Mouse (Mus musculus) liver, embryonic 14.5 days (tissue): ENCODE data around the gene Myo1a. TPM values are rescaled to one million over a fixed set of nuclear protein-coding genes. Genes with fewer than 3 reads are reported as not detected.
A peak's percentile ranks its signal among the peaks of the same experiment; 100 is the strongest.
"Not testable (repeated sequence)": the region's sequence is repeated elsewhere in the genome, so short reads cannot be mapped to it uniquely, and the experiment has no call there.

Experiments
- ATAC-seq: fragments of 200-750 bp; cut with Nextera tagmentation; 2 replicates; pipeline ENCODE4 v1.8.0; 2017; ENCODE audit warnings: moderate number of reproducible peaks, mild to moderate bottlenecking, moderate library complexity; ENCODE audit not compliant: insufficient read depth
- DNase-seq, 3 experiments: peaks; one replicate each; pipeline ENCODE4 v3.0.0-alpha.2; 2012 to 2013; ENCODE audit warnings: low read depth in 3 of 3, low spot score in 3 of 3
- H3K27ac ChIP-seq: fragments of 300-500 bp; sonication (generic); 2 replicates; pipeline ENCODE4 v1.5.1; 2014; ENCODE audit warnings: moderate library complexity, mild to moderate bottlenecking, control low read depth, inconsistent platforms
- H3K27me3 ChIP-seq: fragments of 300-500 bp; sonication (generic); 2 replicates; pipeline ENCODE4 v1.6.1; 2014; ENCODE audit warnings: mild to moderate bottlenecking, low read length, moderate library complexity; ENCODE audit not compliant: control insufficient read depth, insufficient read depth
- H3K36me3 ChIP-seq: fragments of 300-500 bp; sonication (generic); replicated peaks from 2 replicates; pipeline ENCODE4 v1.6.1; 2014; ENCODE audit warnings: low read depth; ENCODE audit not compliant: control insufficient read depth, insufficient read depth
- H3K4me1 ChIP-seq, 2 experiments: fragments of 200-500 bp in 1 of 2; fragments of 300-500 bp in 1 of 2; sonication (generic) in 1 of 2; replicated peaks; 2 replicates each; pipeline ENCODE4 v1.6.1; 2012 to 2014; ENCODE audit warnings: antibody characterized with exemption in 1 of 2, inconsistent platforms in 1 of 2, low read length in 1 of 2; ENCODE audit not compliant: control insufficient read depth in 2 of 2, insufficient read depth in 2 of 2
- H3K4me2 ChIP-seq: fragments of 300-500 bp; sonication (generic); 2 replicates; pipeline ENCODE4 v1.6.1; 2014; ENCODE audit warnings: low read depth, mild to moderate bottlenecking, control low read depth, moderate library complexity
- H3K4me3 ChIP-seq, 2 experiments: fragments of 200-500 bp in 1 of 2; fragments of 300-500 bp in 1 of 2; sonication (generic) in 1 of 2; 2 replicates each; pipeline ENCODE4 v1.5.1; 2012 to 2014; ENCODE audit warnings: low read depth in 2 of 2, low read length in 2 of 2, mild to moderate bottlenecking in 2 of 2, control low read depth in 1 of 2, inconsistent platforms in 1 of 2, moderate library complexity in 1 of 2; ENCODE audit not compliant: insufficient read depth in 1 of 2
- H3K9ac ChIP-seq: fragments of 300-500 bp; sonication (generic); replicated peaks from 2 replicates; pipeline ENCODE4 v1.6.1; 2014; ENCODE audit warnings: mild to moderate bottlenecking, control low read depth, moderate library complexity
- H3K9me3 ChIP-seq: fragments of 300-500 bp; sonication (generic); 2 replicates; pipeline ENCODE4 v1.6.1; 2016; ENCODE audit warnings: low read length, mixed read lengths; ENCODE audit not compliant: control insufficient read depth
- CTCF ChIP-seq: IDR thresholded peaks from 2 replicates; pipeline ENCODE4 v1.5.1; 2016; ENCODE audit warnings: antibody characterized with exemption, low read depth, control low read depth
- EP300 ChIP-seq: IDR thresholded peaks from 2 replicates; pipeline ENCODE4 v1.6.1; 2016; ENCODE audit warnings: antibody characterized with exemption, low read depth
- WGBS: fragments of 180-500 bp; shearing (Covaris S2); extraction: QIAGEN DNeasy Blood & Tissue Kit; methylation state at CpG from one replicate; pipeline ENCODE4 v1.1.7; 2014; ENCODE audit not compliant: insufficient replicate concordance; 5-methylcytosine and 5-hydroxymethylcytosine counted together
- polyA plus RNA-seq, 2 experiments: library from polyadenylated mRNA; depleted of rRNA in 1 of 2; stranded (reverse) in 1 of 2; unstranded in 1 of 2; fragments of >200 nt; fragmentation: Nextera tagmentation in 1 of 2; extraction: Ambion mirVana in 1 of 2; gene quantifications; 2 replicates each; pipeline versions ENCODE4 v1.2.1 to v1.2.3; 2012 to 2014

The Myo1a gene
- polyA plus RNA-seq, 2 experiments, result 0.06 to 0.30 TPM

DNA sequence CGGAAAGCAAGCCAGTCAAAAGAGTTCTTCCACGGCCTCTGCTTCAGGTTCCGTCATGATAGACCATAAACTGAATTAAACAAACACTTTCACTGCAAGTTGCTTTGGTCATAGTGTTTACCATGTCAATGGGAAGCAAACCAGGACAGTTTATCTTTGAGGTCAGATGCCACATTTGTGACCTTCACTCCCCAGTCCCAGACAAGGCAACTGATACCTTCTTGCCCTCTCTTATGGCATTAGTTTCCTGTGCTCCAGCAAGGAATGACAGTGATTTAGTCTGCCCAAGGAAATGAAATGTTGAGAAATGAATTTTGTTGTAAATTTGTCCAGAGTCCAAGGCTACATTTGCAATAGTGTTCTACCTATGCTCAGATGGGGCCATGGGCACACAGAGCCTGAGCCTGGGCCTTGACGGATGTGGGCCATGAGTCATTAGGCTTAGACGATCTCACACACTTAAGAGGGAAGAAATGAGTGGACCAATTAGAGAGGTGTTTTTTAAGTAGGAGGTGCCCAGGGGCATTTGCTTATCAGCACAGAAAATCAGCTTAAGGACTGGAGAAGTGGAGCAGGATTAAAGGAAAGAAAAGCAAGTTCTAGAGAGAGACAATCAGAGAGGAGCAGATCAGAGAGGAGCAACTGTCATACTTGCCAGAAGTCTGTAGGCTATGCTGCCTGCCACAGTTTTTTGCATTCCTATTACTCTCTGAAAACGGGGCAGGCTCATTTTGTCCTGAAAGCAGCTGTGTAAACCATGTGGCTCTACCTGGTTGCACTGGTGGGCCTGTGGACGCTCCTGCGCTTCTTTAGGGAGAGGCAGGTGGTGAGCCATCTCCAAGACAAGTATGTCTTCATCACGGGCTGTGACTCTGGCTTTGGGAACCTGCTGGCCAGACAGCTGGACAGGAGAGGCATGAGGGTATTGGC, 54.5 kb downstream of the Myo1a start, which contains the start of the genes Rdh1 and Rdh16f1:
Gene Rdh1, plus strand, starts transcription at position 541 of the 930 bp plus-strand sequence.
Gene Rdh16f1, plus strand, starts transcription at position 607 of the 930 bp plus-strand sequence.
- no peaks in the 10 kb centered on the region for H3K9me3 ChIP-seq
- ATAC-seq (peak; percentile 38; the same call in 1 of the 2 replicates), DNase-seq (no peak)
- no peak within 1 kb of the TSS for H3K27ac ChIP-seq
- 55% methylated on average over 9 of the region's 9 CpGs for WGBS
- H3K4me3 ChIP-seq, result no peak within 1 kb of the TSS
- no peak within 1 kb of the TSS for H3K4me2 ChIP-seq
- H3K4me1 ChIP-seq, result peaks cover 10 to 28% of the 10 kb centered on the region in 2 experiments
- H3K36me3 ChIP-seq, result no peaks in the 10 kb centered on the region
- no peak within 1 kb of the TSS for H3K9ac ChIP-seq
- H3K27me3 ChIP-seq, result no peaks in the 10 kb centered on the region
- no peak for TF ChIP-seq EP300

DNA sequence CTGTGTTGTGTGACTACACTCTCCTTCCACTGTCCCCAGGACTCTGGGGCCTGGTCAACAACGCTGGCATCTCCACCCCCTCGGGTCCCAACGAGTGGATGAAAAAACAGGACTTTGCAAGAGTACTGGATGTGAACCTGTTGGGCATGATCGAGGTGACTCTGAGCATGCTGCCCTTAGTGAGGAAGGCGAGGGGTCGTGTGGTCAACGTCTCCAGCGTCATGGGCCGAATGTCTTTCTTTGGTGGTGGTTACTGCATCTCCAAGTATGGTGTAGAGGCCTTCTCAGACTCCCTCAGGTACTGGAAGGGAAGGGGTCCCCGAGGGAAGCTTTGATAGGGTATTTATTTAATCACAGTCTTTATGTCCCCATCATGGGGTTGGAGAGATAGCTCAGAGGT, 58.0 kb downstream of the Myo1a start:
- not testable (repeated sequence) for H3K27me3 ChIP-seq, DNase-seq, ATAC-seq, H3K36me3 ChIP-seq, H3K9ac ChIP-seq, H3K4me2 ChIP-seq, H3K27ac ChIP-seq, H3K9me3 ChIP-seq, H3K4me3 ChIP-seq
- peaks cover 0 to 10% of the 10 kb centered on the region in 2 experiments; a peak in 2 of 4 replicates for H3K4me1 ChIP-seq
- 59% methylated on average over 10 of the region's 10 CpGs for WGBS

DNA sequence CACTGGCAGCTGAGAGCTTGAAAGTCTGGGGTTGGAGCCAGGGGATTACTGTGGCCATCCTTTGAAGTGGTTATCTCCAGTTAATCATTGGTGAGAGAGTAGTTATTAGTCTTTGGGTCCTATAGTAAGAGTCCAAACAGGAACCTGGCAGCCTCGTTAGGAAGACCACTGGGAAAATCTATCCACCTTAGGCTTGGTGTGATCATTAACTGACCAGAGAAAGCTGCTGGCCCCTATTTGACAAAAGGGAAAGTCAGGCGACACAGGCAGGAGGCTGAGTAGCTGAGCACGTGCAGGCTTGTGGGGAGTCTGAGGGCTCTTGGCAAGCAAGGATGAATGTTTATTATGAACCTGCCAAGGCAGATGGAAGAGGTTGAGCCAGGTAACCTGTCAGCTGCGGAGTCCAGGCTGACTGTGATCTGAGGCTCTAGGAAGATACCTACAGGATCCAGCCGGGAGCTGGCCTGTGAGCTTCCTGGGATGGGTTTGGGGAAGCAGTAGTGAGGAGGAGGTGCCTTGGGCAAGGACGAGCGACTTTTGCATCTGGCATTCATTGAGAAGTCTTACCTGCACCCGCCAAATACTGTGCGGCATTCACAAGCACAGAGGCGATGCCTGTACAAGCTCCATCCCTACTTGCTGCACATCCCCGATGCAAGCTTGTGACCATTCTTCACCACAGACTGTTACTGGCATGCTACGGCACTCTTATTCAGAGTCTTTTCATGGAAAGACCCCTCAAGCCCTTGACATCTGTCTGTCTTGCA, 59.1 kb downstream of the Myo1a start:
- WGBS, result 53% methylated on average over 12 of the region's 12 CpGs
- DNase-seq, result no peak
- H3K4me2 ChIP-seq, result no peak overlapping the region

DNA sequence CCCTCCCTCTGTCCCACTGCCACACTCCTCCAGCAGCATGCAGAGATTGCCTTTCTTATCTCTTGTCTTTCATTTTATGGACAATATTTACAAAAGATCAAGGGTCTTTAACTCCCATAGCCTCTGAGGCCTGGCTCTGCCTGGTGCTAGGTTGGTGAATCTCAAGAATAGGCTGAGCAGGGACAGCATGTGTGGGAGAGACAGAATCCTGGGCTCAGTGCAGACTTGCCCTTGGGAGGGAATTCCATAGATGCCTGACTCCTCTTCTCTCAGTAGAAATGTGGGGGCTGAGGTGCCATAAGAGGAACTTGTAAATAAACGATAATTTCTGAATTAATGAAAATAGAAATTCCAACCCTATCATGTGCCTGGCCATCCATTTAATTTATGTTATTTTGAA, 61.6 kb downstream of the Myo1a start:
- Histone ChIP-seq H3K27me3 (no peaks in the 10 kb centered on the region), H3K9me3 (no peaks in the 10 kb centered on the region), H3K27ac (no peak overlapping the region), H3K4me2 (no peak overlapping the region), H3K4me3 (no peak overlapping the region), H3K36me3 (no peaks in the 10 kb centered on the region), H3K9ac (no peak overlapping the region), H3K4me1 (peaks cover 0 to 3% of the 10 kb centered on the region in 2 experiments; a peak in 2 of 4 replicates)
- no peak for ATAC-seq
- no peak for DNase-seq
- TF ChIP-seq CTCF, result no peak
- no peak for TF ChIP-seq EP300
- WGBS, result 63% methylated on average over 1 of the region's 1 CpGs

More for the DNA sequence above, 59.1 kb downstream of the Myo1a start:
- TF ChIP-seq CTCF (no peak), EP300 (no peak)
- peak; percentile 63 for ATAC-seq
- Histone ChIP-seq H3K27ac (no peak overlapping the region), H3K9me3 (no peaks in the 10 kb centered on the region), H3K9ac (no peak overlapping the region), H3K36me3 (no peaks in the 10 kb centered on the region), H3K4me1 (peaks cover 0 to 10% of the 10 kb centered on the region in 2 experiments; a peak in 2 of 4 replicates), H3K4me3 (no peak overlapping the region), H3K27me3 (no peaks in the 10 kb centered on the region)

Other genes with a start within 250 kb of the Myo1a start
- gene Stac3, start 203.5 kb upstream of the Myo1a start, polyA plus RNA-seq (2012; rRNA removed), result 0.16 and 0.37 TPM in 2 replicates
- gene Stac3, start 203.5 kb upstream of the Myo1a start, polyA plus RNA-seq (2014; fragmentation: Nextera tagmentation; extraction: Ambion mirVana), result not detected in 2 replicates
- gene Ndufa4l2, start 190.2 kb upstream of the Myo1a start, polyA plus RNA-seq (2012; rRNA removed), result 2.1 and 3.6 TPM in 2 replicates
- 2.0 and 5.8 TPM in 2 replicates for gene Ndufa4l2, start 190.2 kb upstream of the Myo1a start, polyA plus RNA-seq (2014; fragmentation: Nextera tagmentation; extraction: Ambion mirVana)
- gene Shmt2, start 182.7 kb upstream of the Myo1a start, polyA plus RNA-seq (2012; rRNA removed), result 81.0 and 88.6 TPM in 2 replicates
- 82.7 and 88.2 TPM in 2 replicates for gene Shmt2, start 182.7 kb upstream of the Myo1a start, polyA plus RNA-seq (2014; fragmentation: Nextera tagmentation; extraction: Ambion mirVana)
- not detected in 2 replicates for gene Nxph4, start 170.6 kb upstream of the Myo1a start, polyA plus RNA-seq (2012; rRNA removed)
- gene Nxph4, start 170.6 kb upstream of the Myo1a start, polyA plus RNA-seq (2014; fragmentation: Nextera tagmentation; extraction: Ambion mirVana), result 0.13 TPM in 1 of 2 replicates, not detected in the other
- 14.1 and 18.2 TPM in 2 replicates for gene Lrp1, start 84.0 kb upstream of the Myo1a start, polyA plus RNA-seq (2012; rRNA removed)
- gene Lrp1, start 84.0 kb upstream of the Myo1a start, polyA plus RNA-seq (2014; fragmentation: Nextera tagmentation; extraction: Ambion mirVana), result 13.2 and 16.1 TPM in 2 replicates
- 10.9 TPM in 2 replicates for gene Stat6, start 62.2 kb upstream of the Myo1a start, polyA plus RNA-seq (2012; rRNA removed)
- gene Stat6, start 62.2 kb upstream of the Myo1a start, polyA plus RNA-seq (2014; fragmentation: Nextera tagmentation; extraction: Ambion mirVana), result 10.2 and 12.4 TPM in 2 replicates
- 5.0 and 5.5 TPM in 2 replicates for gene Nemp1, start 38.3 kb upstream of the Myo1a start, polyA plus RNA-seq (2012; rRNA removed)
- gene Nemp1, start 38.3 kb upstream of the Myo1a start, polyA plus RNA-seq (2014; fragmentation: Nextera tagmentation; extraction: Ambion mirVana), result 5.6 and 5.7 TPM in 2 replicates
- gene Nab2, start 36.6 kb upstream of the Myo1a start, polyA plus RNA-seq (2012; rRNA removed), result 4.0 and 4.1 TPM in 2 replicates
- 0.88 and 1.1 TPM in 2 replicates for gene Nab2, start 36.6 kb upstream of the Myo1a start, polyA plus RNA-seq (2014; fragmentation: Nextera tagmentation; extraction: Ambion mirVana)
- gene Tac2, start 19.3 kb downstream of the Myo1a start, polyA plus RNA-seq (2012; rRNA removed), result 20.7 and 27.9 TPM in 2 replicates
- 26.8 and 31.3 TPM in 2 replicates for gene Tac2, start 19.3 kb downstream of the Myo1a start, polyA plus RNA-seq (2014; fragmentation: Nextera tagmentation; extraction: Ambion mirVana)
- gene Zbtb39, start 34.4 kb downstream of the Myo1a start, polyA plus RNA-seq (2012; rRNA removed), result 1.9 and 2.1 TPM in 2 replicates
- gene Zbtb39, start 34.4 kb downstream of the Myo1a start, polyA plus RNA-seq (2014; fragmentation: Nextera tagmentation; extraction: Ambion mirVana), result 0.72 and 0.83 TPM in 2 replicates
- gene Gpr182, start 46.6 kb downstream of the Myo1a start, polyA plus RNA-seq (2012; rRNA removed), result 9.1 and 11.5 TPM in 2 replicates
- 3.7 and 4.3 TPM in 2 replicates for gene Gpr182, start 46.6 kb downstream of the Myo1a start, polyA plus RNA-seq (2014; fragmentation: Nextera tagmentation; extraction: Ambion mirVana)
- gene Rdh1, start 54.6 kb downstream of the Myo1a start, polyA plus RNA-seq (2012; rRNA removed), result 0.15 and 0.18 TPM in 2 replicates
- gene Rdh1, start 54.6 kb downstream of the Myo1a start, polyA plus RNA-seq (2014; fragmentation: Nextera tagmentation; extraction: Ambion mirVana), result 0.09 and 0.17 TPM in 2 replicates
- 0.03 and 0.06 TPM in 2 replicates for gene Rdh16f1, start 54.6 kb downstream of the Myo1a start, polyA plus RNA-seq (2012; rRNA removed)
- 0.11 TPM in 1 of 2 replicates, not detected in the other for gene Rdh16f1, start 54.6 kb downstream of the Myo1a start, polyA plus RNA-seq (2014; fragmentation: Nextera tagmentation; extraction: Ambion mirVana)
- 0.07 TPM in 1 of 2 replicates, not detected in the other for gene Rdh9, start 71.2 kb downstream of the Myo1a start, polyA plus RNA-seq (2012; rRNA removed)
- not detected in 2 replicates for gene Rdh9, start 71.2 kb downstream of the Myo1a start, polyA plus RNA-seq (2014; fragmentation: Nextera tagmentation; extraction: Ambion mirVana)
- 0.03 TPM in 1 of 2 replicates, not detected in the other for gene Rdh16, start 96.0 kb downstream of the Myo1a start, polyA plus RNA-seq (2012; rRNA removed)
- not detected in 2 replicates for gene Rdh16, start 96.0 kb downstream of the Myo1a start, polyA plus RNA-seq (2014; fragmentation: Nextera tagmentation; extraction: Ambion mirVana)
- 0.03 and 0.06 TPM in 2 replicates for gene Rdh19, start 144.8 kb downstream of the Myo1a start, polyA plus RNA-seq (2012; rRNA removed)
- gene Rdh19, start 144.8 kb downstream of the Myo1a start, polyA plus RNA-seq (2014; fragmentation: Nextera tagmentation; extraction: Ambion mirVana), result not detected in 2 replicates
- 0.09 and 0.28 TPM in 2 replicates for gene Rdh16f2, start 161.3 kb downstream of the Myo1a start, polyA plus RNA-seq (2012; rRNA removed)
- gene Rdh16f2, start 161.3 kb downstream of the Myo1a start, polyA plus RNA-seq (2014; fragmentation: Nextera tagmentation; extraction: Ambion mirVana), result 0.08 and 0.11 TPM in 2 replicates
- gene Rdh7, start 183.6 kb downstream of the Myo1a start, polyA plus RNA-seq (2012; rRNA removed), result 0.92 and 1.1 TPM in 2 replicates
- gene Rdh7, start 183.6 kb downstream of the Myo1a start, polyA plus RNA-seq (2014; fragmentation: Nextera tagmentation; extraction: Ambion mirVana), result 1.9 and 2.0 TPM in 2 replicates
- not detected in 2 replicates for gene Sdr9c7, start 193.3 kb downstream of the Myo1a start, polyA plus RNA-seq (2012; rRNA removed)
- gene Sdr9c7, start 193.3 kb downstream of the Myo1a start, polyA plus RNA-seq (2014; fragmentation: Nextera tagmentation; extraction: Ambion mirVana), result not detected in 2 replicates